Mouse (Mus musculus): ENCODE measurements at regions not wholly inside any gene's neighbourhood (a gene's known extent, or its start where the extent isn't known, plus 50 kb on each side); places are given as distances from the start of the nearest gene placed in this dataset.

DNA sequence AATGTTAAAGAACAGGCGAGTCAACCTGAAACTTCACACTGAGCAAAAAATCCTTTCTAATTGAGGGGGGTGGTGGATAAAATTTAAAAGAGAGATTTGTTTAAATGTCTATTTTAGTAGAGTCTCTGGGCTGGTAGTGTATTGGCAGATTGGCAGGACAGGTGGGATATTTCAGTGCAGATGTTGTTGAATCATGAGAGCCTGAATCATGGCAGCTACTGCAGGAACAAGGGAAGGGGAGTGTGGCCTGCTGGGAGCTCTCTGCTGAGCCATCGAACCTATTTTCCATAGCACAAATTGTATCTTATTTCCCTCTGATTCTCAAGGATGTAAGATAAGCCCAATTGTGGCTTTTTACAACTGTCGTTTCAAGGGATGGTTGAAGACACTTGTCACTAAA, 760.0 kb upstream of the Lrrc6 start:
- Histone ChIP-seq H3K9me3 (ENCODE audit: low read length) (no peaks in the 10 kb centered on the region), H3K4me3 (ENCODE audit: low read depth, low read length) (no peak overlapping the region), H3K4me1 (ENCODE audit: insufficient read depth, low read depth, low read length) (no peaks in the 10 kb centered on the region), H3K27me3 (replicated peaks; ENCODE audit: insufficient read depth, low read length) (no peaks in the 10 kb centered on the region), H3K27ac (ENCODE audit: low read length) (no peak overlapping the region), H3K4me2 (replicated peaks; ENCODE audit: low read depth, low read length) (no peak overlapping the region), H3K9ac (replicated peaks; ENCODE audit: low read depth) (no peak overlapping the region), H3K36me3 (ENCODE audit: insufficient read depth, low read length) (no peaks in the 10 kb centered on the region)
- ATAC-seq (no peak), DNase-seq (ENCODE audit: low spot score) (no peak)
- WGBS: 86% methylated on average over 3 of the region's 3 CpGs
- TF ChIP-seq EP300 (IDR thresholded peaks at IDR 0.05) (no peak), CTCF (IDR thresholded peaks at IDR 0.05) (no peak)

DNA sequence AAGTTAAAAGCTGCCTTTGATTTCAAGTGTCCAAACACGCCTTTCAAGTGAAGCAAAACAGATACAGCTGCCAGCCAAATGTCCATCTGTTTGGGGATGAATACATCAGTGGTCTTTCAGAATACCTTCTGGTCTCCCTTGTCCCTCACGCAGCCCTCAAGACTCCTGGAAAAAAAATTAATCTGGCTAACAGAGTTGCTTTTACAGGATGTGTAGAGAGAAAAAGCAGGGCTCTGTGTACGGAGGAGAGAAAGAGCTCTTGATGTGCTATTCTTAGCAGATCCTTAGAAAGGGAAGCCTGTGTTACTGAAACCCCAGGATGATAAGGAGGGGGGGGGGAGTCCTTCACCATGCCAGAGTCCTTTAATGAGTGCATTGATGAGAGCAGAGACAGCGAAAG, 748.4 kb upstream of the Lrrc6 start:
- no peak overlapping the region for H3K4me3 ChIP-seq (ENCODE audit: low read depth, low read length)
- ATAC-seq (no peak), DNase-seq (ENCODE audit: low spot score) (no peak)
- H3K36me3 ChIP-seq (ENCODE audit: insufficient read depth, low read length): no peaks in the 10 kb centered on the region
- no peaks in the 10 kb centered on the region for H3K27me3 ChIP-seq (replicated peaks; ENCODE audit: insufficient read depth, low read length)
- H3K9ac ChIP-seq (replicated peaks; ENCODE audit: low read depth): no peak overlapping the region
- H3K27ac ChIP-seq (ENCODE audit: low read length): no peak overlapping the region
- 26% methylated on average over 4 of the region's 4 CpGs for WGBS
- H3K4me2 ChIP-seq (replicated peaks; ENCODE audit: low read depth, low read length): no peak overlapping the region
- H3K9me3 ChIP-seq (ENCODE audit: low read length): no peaks in the 10 kb centered on the region
- H3K4me1 ChIP-seq (ENCODE audit: insufficient read depth, low read depth, low read length): no peaks in the 10 kb centered on the region
- TF ChIP-seq CTCF (IDR thresholded peaks at IDR 0.05) (no peak), EP300 (IDR thresholded peaks at IDR 0.05) (no peak)

DNA sequence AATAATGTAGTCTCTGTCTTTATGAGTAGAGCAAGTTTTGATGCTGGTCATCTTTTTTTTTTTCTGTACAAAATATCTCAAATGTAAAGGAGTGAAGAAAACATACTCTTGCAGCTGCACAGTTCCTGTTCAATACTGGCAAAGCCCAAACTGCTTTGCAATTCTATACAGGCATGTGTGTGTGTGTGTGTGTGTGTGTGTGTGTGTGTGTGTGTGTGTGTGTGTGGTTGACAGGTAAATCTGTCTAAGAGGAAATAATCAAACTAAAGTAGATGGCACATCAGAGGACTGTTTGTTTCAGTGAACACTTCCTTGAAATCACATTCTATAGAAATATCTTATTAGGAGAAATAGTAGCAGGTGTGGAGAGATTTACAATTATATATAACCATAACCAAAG, 747.8 kb upstream of the Lrrc6 start:
- Histone ChIP-seq H3K4me1 (ENCODE audit: insufficient read depth, low read depth, low read length) (no peaks in the 10 kb centered on the region), H3K4me2 (replicated peaks; ENCODE audit: low read depth, low read length) (no peak overlapping the region), H3K9me3 (ENCODE audit: low read length) (no peaks in the 10 kb centered on the region), H3K27ac (ENCODE audit: low read length) (no peak overlapping the region), H3K36me3 (ENCODE audit: insufficient read depth, low read length) (no peaks in the 10 kb centered on the region), H3K4me3 (ENCODE audit: low read depth, low read length) (no peak overlapping the region), H3K9ac (replicated peaks; ENCODE audit: low read depth) (no peak overlapping the region), H3K27me3 (replicated peaks; ENCODE audit: insufficient read depth, low read length) (no peaks in the 10 kb centered on the region)
- TF ChIP-seq CTCF (IDR thresholded peaks at IDR 0.05): no peak
- TF ChIP-seq EP300 (IDR thresholded peaks at IDR 0.05): no peak
- ATAC-seq: no peak
- no peak for DNase-seq (ENCODE audit: low spot score)

DNA sequence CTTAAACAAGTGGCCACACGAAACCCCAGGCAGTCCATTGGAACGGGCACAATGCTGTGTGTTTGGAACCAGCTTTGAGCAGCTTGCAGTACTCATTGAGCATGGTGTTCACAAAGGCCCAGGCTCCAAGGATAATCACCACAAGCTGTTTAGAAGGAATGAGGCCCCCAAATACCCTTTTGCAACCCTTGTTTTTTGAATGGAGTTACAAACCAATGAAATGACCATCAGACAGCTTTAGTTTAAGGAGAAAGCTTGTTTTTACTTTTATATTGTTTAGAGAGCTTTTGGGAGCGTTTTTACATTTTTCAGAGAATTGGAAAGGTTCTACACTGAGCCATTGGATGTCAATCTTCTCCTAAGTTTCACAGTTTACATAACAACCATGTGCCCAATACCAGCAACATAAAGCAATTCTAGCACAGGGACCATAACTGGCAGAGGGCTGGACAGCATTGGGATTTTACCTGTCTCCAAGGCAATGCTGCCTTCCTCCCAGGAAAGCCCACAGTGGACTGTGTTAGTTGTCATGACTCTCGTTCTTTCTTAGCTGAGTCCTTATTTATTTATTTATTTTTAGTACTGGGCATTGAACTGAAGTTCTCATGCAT, 745.1 kb upstream of the Lrrc6 start:
- Histone ChIP-seq H3K27me3 (replicated peaks; ENCODE audit: insufficient read depth, low read length) (no peaks in the 10 kb centered on the region), H3K4me1 (ENCODE audit: insufficient read depth, low read depth, low read length) (no peaks in the 10 kb centered on the region), H3K9me3 (ENCODE audit: low read length) (no peaks in the 10 kb centered on the region), H3K4me2 (replicated peaks; ENCODE audit: low read depth, low read length) (no peak overlapping the region), H3K36me3 (ENCODE audit: insufficient read depth, low read length) (no peaks in the 10 kb centered on the region), H3K9ac (replicated peaks; ENCODE audit: low read depth) (no peak overlapping the region), H3K4me3 (ENCODE audit: low read depth, low read length) (no peak overlapping the region), H3K27ac (ENCODE audit: low read length) (no peak overlapping the region)
- no peak for TF ChIP-seq EP300 (IDR thresholded peaks at IDR 0.05)
- TF ChIP-seq CTCF (IDR thresholded peaks at IDR 0.05): no peak
- WGBS: 76% methylated on average over 4 of the region's 4 CpGs
- no peak for DNase-seq (ENCODE audit: low spot score)
- no peak for ATAC-seq

DNA sequence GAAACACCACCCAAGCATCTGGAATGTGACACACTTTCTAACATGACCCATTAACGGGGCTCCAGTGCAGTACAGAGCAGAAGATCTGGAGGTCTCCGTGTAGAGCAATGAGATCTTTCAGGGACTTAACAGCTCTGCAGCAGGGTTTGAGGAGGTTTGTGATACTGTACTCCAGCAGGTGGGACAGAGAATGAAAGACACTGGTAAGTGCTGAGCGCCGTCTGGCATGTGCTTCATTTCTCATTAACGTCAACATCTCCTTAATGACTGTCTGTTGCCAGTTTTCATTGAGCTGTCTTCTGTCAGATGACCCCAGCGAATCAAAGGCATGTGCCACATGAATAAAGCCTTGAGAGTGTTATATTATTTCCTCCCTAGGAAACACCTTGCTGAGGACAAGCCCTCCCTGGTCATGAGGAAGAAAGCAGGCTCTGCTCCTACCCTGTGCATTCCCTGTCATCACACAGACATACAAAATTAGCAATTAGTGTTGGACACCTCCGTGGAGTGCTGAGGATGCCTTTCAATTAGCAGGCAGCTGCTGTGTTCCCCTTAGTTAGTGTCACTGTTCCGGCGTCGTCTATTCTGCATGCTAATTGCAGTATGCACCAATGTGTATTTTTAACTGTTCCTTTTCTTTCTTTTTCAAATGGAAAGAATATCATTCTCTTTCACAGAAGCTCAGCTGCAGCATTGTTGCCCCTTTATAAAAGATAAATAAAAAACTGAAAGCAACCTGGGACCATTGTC, 744.4 kb upstream of the Lrrc6 start:
- ATAC-seq (no peak), DNase-seq (ENCODE audit: low spot score) (no peak)
- no peaks in the 10 kb centered on the region for H3K4me1 ChIP-seq (ENCODE audit: insufficient read depth, low read depth, low read length)
- TF ChIP-seq CTCF (IDR thresholded peaks at IDR 0.05) (no peak), EP300 (IDR thresholded peaks at IDR 0.05) (no peak)
- no peak overlapping the region for H3K9ac ChIP-seq (replicated peaks; ENCODE audit: low read depth)
- H3K36me3 ChIP-seq (ENCODE audit: insufficient read depth, low read length): no peaks in the 10 kb centered on the region
- no peaks in the 10 kb centered on the region for H3K27me3 ChIP-seq (replicated peaks; ENCODE audit: insufficient read depth, low read length)
- H3K9me3 ChIP-seq (ENCODE audit: low read length): no peaks in the 10 kb centered on the region
- no peak overlapping the region for H3K27ac ChIP-seq (ENCODE audit: low read length)
- H3K4me3 ChIP-seq (ENCODE audit: low read depth, low read length): no peak overlapping the region
- H3K4me2 ChIP-seq (replicated peaks; ENCODE audit: low read depth, low read length): no peak overlapping the region
- 64% methylated on average over 10 of the region's 10 CpGs for WGBS

DNA sequence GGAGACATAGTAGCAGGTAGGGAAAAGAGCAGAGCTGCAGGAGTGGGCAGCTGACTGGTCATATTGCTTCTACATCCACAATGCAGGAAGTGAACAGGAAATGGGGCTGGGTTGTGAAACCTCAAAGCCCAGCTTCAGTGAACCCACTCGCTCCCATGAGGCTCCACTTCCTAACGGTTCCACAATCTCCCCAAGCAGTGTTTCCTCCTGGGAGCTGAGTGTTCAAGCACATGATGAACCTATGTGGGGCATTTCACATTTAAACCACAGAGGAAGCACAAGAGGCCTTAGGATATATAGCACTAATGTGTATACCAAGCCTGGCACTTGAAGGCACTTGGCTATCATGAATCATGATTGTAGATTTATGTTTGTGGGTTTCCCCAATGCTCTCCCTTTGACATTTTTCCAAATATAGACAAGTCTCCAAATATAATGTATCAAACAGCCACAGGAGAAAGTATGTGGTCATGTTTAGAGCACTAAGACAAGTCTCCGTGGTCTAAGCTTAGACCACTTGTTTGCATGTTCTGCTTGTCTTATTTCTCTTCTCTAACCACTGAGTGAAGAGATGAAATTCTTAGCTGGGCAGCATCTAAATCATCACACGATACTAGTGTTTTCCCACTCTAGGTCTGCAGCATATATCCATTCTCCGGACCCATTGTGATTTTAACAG, 734.5 kb upstream of the Lrrc6 start:
- no peak overlapping the region for H3K4me2 ChIP-seq (replicated peaks; ENCODE audit: low read depth, low read length)
- H3K4me3 ChIP-seq (ENCODE audit: low read depth, low read length): no peak overlapping the region
- no peak overlapping the region for H3K27ac ChIP-seq (ENCODE audit: low read length)
- DNase-seq (ENCODE audit: low spot score): no peak
- H3K9ac ChIP-seq (replicated peaks; ENCODE audit: low read depth): no peak overlapping the region
- H3K36me3 ChIP-seq (ENCODE audit: insufficient read depth, low read length): no peaks in the 10 kb centered on the region
- no peak for ATAC-seq
- no peaks in the 10 kb centered on the region for H3K27me3 ChIP-seq (replicated peaks; ENCODE audit: insufficient read depth, low read length)
- WGBS: 77% methylated on average over 5 of the region's 5 CpGs
- H3K4me1 ChIP-seq (ENCODE audit: insufficient read depth, low read depth, low read length): no peaks in the 10 kb centered on the region
- TF ChIP-seq EP300 (IDR thresholded peaks at IDR 0.05) (no peak), CTCF (IDR thresholded peaks at IDR 0.05) (no peak)
- H3K9me3 ChIP-seq (ENCODE audit: low read length): no peaks in the 10 kb centered on the region

All from lung, postnatal 0 days (tissue).